Mouse (Mus musculus): ENCODE data around the gene Slc6a12. TPM values are rescaled to one million over a fixed set of nuclear protein-coding genes. Genes with fewer than 3 reads are reported as not detected.

The Slc6a12 gene
- polyA plus RNA-seq, 1 experiment from 2014 or later = 0.11 TPM

GRCm38 (mm10) chr6:121337229-121337628 lies 5.6 kb upstream of the Slc6a12 start:
- 90% methylated on average over 9 of the region's 9 CpGs for WGBS
- TF ChIP-seq CTCF (IDR thresholded peaks at IDR 0.05; ENCODE audit: low read depth) (no peak), EP300 (optimal IDR thresholded peaks at IDR 0.05) (no peak)
- Histone ChIP-seq H3K27ac (replicated peaks) (no peak overlapping the region), H3K4me1 (replicated peaks; ENCODE audit: control insufficient read depth, insufficient read depth) (no peaks in the 10 kb centered on the region), H3K9ac (ENCODE audit: low read length) (no peak overlapping the region), H3K4me3 (ENCODE audit: low read depth, low read length) (no peak overlapping the region), H3K9me3 (ENCODE audit: control insufficient read depth, low read length) (no peaks in the 10 kb centered on the region), H3K27me3 (ENCODE audit: control insufficient read depth, insufficient read depth, low read length) (no peaks in the 10 kb centered on the region), H3K4me2 (replicated peaks; ENCODE audit: low read depth) (no peak overlapping the region), H3K36me3 (ENCODE audit: control insufficient read depth, insufficient read depth, low read length) (no peaks in the 10 kb centered on the region)
- ATAC-seq (ENCODE audit: low FRiP score, low TSS enrichment) (no peak), DNase-seq (ENCODE audit: low spot score) (no peak)

DNA sequence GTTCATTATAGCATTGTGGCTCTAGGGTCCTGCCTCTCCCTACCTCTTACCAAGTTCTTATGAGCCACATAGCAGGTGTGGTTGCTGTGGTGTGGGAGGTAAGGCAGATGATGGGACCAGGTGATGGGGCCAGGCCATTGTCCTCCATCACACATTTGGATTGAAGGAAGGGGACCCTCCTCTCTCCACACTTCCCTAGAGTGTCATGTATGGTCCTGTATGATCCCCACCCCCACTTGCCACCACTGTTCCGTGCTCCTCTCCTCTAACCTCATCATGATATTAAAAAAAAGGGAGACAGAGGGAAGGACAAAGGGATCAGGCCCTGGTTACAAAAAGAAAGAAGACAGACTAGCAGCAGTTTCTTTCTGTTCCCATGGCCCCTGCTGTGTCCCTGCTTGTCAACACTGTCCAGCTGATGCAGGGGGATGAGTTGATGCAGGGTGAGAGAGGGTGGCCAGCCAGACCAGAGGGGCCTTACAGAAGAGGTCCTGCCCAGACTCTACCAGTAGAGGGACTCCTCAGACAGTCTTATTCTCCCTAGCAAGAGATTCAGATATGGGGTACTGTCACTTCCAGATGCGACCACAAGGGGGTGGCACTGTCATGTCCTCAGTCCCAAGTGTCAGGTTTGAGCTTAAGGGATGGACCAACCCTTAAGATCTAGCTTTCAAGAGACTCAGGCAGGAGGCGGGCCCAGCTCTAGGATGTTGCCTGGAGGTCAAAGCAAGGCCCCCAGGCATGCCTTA lies 4.9 kb upstream of the Slc6a12 start:
- DNase-seq (ENCODE audit: low spot score) = peak; percentile 73
- WGBS = 29% methylated on average over 3 of the region's 3 CpGs
- H3K27me3 ChIP-seq (ENCODE audit: control insufficient read depth, insufficient read depth, low read length) = no peaks in the 10 kb centered on the region

GRCm38 (mm10) chr6:121338519-121338896 lies 4.4 kb upstream of the Slc6a12 start:
- H3K27ac ChIP-seq (replicated peaks) = no peak overlapping the region
- no peak; the same call in 1 of the 2 replicates for ATAC-seq (ENCODE audit: low FRiP score, low TSS enrichment)
- H3K36me3 ChIP-seq (ENCODE audit: control insufficient read depth, insufficient read depth, low read length) = no peaks in the 10 kb centered on the region
- 40% methylated on average over 4 of the region's 4 CpGs for WGBS
- H3K4me3 ChIP-seq (ENCODE audit: low read depth, low read length) = no peak overlapping the region
- H3K9me3 ChIP-seq (ENCODE audit: control insufficient read depth, low read length) = no peaks in the 10 kb centered on the region
- TF ChIP-seq CTCF (IDR thresholded peaks at IDR 0.05; ENCODE audit: low read depth) = no peak
- no peak for TF ChIP-seq EP300 (optimal IDR thresholded peaks at IDR 0.05)
- H3K9ac ChIP-seq (ENCODE audit: low read length) = no peak overlapping the region
- H3K4me1 ChIP-seq (replicated peaks; ENCODE audit: control insufficient read depth, insufficient read depth) = no peaks in the 10 kb centered on the region
- no peak for DNase-seq (ENCODE audit: low spot score)
- no peak overlapping the region for H3K4me2 ChIP-seq (replicated peaks; ENCODE audit: low read depth)
- no peaks in the 10 kb centered on the region for H3K27me3 ChIP-seq (ENCODE audit: control insufficient read depth, insufficient read depth, low read length)

More for the DNA sequence above, 4.9 kb upstream of the Slc6a12 start:
- Histone ChIP-seq H3K9me3 (ENCODE audit: control insufficient read depth, low read length) (no peaks in the 10 kb centered on the region), H3K9ac (ENCODE audit: low read length) (no peak overlapping the region), H3K4me3 (ENCODE audit: low read depth, low read length) (no peak overlapping the region), H3K36me3 (ENCODE audit: control insufficient read depth, insufficient read depth, low read length) (no peaks in the 10 kb centered on the region), H3K4me1 (replicated peaks; ENCODE audit: control insufficient read depth, insufficient read depth) (no peaks in the 10 kb centered on the region), H3K4me2 (replicated peaks; ENCODE audit: low read depth) (no peak overlapping the region), H3K27ac (replicated peaks) (no peak overlapping the region)
- no peak for TF ChIP-seq EP300 (optimal IDR thresholded peaks at IDR 0.05)
- TF ChIP-seq CTCF (IDR thresholded peaks at IDR 0.05; ENCODE audit: low read depth) = peak; percentile 96
- peak; percentile 60 for ATAC-seq (ENCODE audit: low FRiP score, low TSS enrichment)

- no peak overlapping the region for H3K4me3 ChIP-seq (ENCODE audit: low read depth, low read length)
- no peak overlapping the region for H3K9ac ChIP-seq (ENCODE audit: low read length)
- no peak overlapping the region for H3K4me2 ChIP-seq (replicated peaks; ENCODE audit: low read depth)
- H3K4me1 ChIP-seq (replicated peaks; ENCODE audit: control insufficient read depth, insufficient read depth) = no peaks in the 10 kb centered on the region
- 79% methylated on average over 6 of the region's 6 CpGs for WGBS
- ATAC-seq (ENCODE audit: low FRiP score, low TSS enrichment) (no peak), DNase-seq (ENCODE audit: low spot score) (no peak)
- no peaks in the 10 kb centered on the region for H3K27me3 ChIP-seq (ENCODE audit: control insufficient read depth, insufficient read depth, low read length)
- no peak overlapping the region for H3K27ac ChIP-seq (replicated peaks)
- no peaks in the 10 kb centered on the region for H3K9me3 ChIP-seq (ENCODE audit: control insufficient read depth, low read length)
- TF ChIP-seq CTCF (IDR thresholded peaks at IDR 0.05; ENCODE audit: low read depth) = no peak
- TF ChIP-seq EP300 (optimal IDR thresholded peaks at IDR 0.05) = no peak
- no peaks in the 10 kb centered on the region for H3K36me3 ChIP-seq (ENCODE audit: control insufficient read depth, insufficient read depth, low read length)
Observed at GRCm38 (mm10) chr6:121341650-121342049, 1.2 kb upstream of the Slc6a12 start.

DNA sequence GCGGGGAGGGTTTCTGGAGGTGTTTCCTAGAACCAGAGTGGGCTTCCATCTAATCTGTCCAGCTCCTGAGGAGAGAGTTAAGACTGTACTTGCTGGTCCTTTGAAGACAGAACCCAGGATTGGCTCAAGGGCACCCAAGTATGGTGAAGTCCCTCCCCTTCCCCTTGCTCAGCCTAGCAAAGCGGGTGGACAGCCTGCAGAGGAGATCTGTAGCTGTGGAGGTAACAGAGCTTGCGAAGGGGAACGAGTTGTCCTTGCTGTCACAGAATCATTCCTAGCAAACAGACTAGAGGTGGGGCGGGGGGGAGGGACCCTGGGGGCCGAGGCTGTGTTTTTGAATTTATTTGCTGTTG lies 871 bp downstream of the Slc6a12 start:
- H3K36me3 ChIP-seq (ENCODE audit: control insufficient read depth, insufficient read depth, low read length) = no peaks in the 10 kb centered on the region
- DNase-seq (ENCODE audit: low spot score) (no peak), ATAC-seq (ENCODE audit: low FRiP score, low TSS enrichment) (no peak)
- no peaks in the 10 kb centered on the region for H3K27me3 ChIP-seq (ENCODE audit: control insufficient read depth, insufficient read depth, low read length)
- TF ChIP-seq CTCF (IDR thresholded peaks at IDR 0.05; ENCODE audit: low read depth) (no peak), EP300 (optimal IDR thresholded peaks at IDR 0.05) (no peak)
- no peaks in the 10 kb centered on the region for H3K4me1 ChIP-seq (replicated peaks; ENCODE audit: control insufficient read depth, insufficient read depth)
- H3K4me3 ChIP-seq (ENCODE audit: low read depth, low read length) = no peak overlapping the region
- WGBS = 50% methylated on average over 6 of the region's 6 CpGs
- H3K9me3 ChIP-seq (ENCODE audit: control insufficient read depth, low read length) = no peaks in the 10 kb centered on the region
- H3K4me2 ChIP-seq (replicated peaks; ENCODE audit: low read depth) = no peak overlapping the region
- H3K9ac ChIP-seq (ENCODE audit: low read length) = no peak overlapping the region
- no peak overlapping the region for H3K27ac ChIP-seq (replicated peaks)

- H3K36me3 ChIP-seq (ENCODE audit: control insufficient read depth, insufficient read depth, low read length) = no peaks in the 10 kb centered on the region
- no peak overlapping the region for H3K4me3 ChIP-seq (ENCODE audit: low read depth, low read length)
- H3K27ac ChIP-seq (replicated peaks) = no peak overlapping the region
- H3K4me1 ChIP-seq (replicated peaks; ENCODE audit: control insufficient read depth, insufficient read depth) = no peaks in the 10 kb centered on the region
- TF ChIP-seq EP300 (optimal IDR thresholded peaks at IDR 0.05) = no peak
- no peak for TF ChIP-seq CTCF (IDR thresholded peaks at IDR 0.05; ENCODE audit: low read depth)
- H3K9ac ChIP-seq (ENCODE audit: low read length) = no peak overlapping the region
- DNase-seq (ENCODE audit: low spot score) = no peak
- ATAC-seq (ENCODE audit: low FRiP score, low TSS enrichment) = no peak
- no peaks in the 10 kb centered on the region for H3K27me3 ChIP-seq (ENCODE audit: control insufficient read depth, insufficient read depth, low read length)
- WGBS = 32% methylated on average over 5 of the region's 5 CpGs
- H3K9me3 ChIP-seq (ENCODE audit: control insufficient read depth, low read length) = no peaks in the 10 kb centered on the region
- H3K4me2 ChIP-seq (replicated peaks; ENCODE audit: low read depth) = no peak overlapping the region
Observed at GRCm38 (mm10) chr6:121344329-121344728, 1.5 kb downstream of the Slc6a12 start.
